In the genomic region with DNA sequence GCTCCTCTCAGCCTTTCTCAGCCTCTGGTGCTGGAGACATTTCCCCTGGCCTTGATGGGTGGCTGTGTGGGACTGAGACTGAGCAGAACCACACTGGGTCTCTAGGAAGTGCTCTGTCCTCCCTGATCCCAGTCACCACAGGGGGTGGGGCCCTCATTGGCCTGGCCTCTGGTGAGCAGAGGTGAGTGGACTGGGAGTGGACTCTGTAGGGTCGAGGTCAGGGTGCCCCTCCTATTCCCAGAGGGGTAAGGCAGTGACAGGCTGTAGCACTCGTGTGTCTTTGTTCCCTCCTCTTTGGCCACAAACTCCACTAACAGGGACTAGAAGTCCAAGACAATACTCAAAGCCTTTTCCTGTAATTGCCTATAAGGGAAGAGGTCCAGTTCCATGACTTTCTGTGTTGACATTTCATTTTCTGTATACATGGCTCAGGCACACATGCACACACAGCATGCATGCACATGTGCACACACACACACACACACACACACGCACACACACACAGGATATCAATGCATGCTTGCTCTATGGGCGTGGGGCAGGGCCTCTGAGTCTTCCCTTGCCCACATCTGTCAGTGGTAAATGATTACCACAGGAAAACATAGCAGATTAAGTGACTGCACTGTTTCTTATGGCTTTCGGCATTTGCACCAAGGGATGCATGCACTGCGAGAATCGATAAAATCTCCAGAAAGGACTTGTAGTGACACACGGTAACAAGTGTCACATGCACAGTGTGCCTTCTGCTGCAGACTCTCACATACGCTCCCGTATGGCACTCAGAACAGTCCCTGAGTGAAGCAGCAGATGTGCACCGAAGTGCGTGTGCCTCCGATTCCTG, we compare ENCODE assay signal across 8 mouse cellular contexts.
DNase-seq lines count a peak whose midpoint lies in the region; ATAC-seq and TF ChIP-seq lines count a peak whose summit lies in the region.

No protein-coding gene starts in this region.

- no peak for ATAC-seq in embryonic facial prominence, embryonic 14.5 days (ENCODE audit: low read depth)
- 0 out of 2 replicates have a peak, but pooled peaks have one; percentile 21 for ATAC-seq in hindbrain, embryonic 16.5 days
- ATAC-seq in liver, embryonic 13.5 days (ENCODE audit: low read depth), result peak; percentile 51
- ATAC-seq in stomach, postnatal 0 days (ENCODE audit: low FRiP score, low TSS enrichment), result no peak

- H3K36me3 ChIP-seq in embryonic facial prominence, embryonic 14.5 days (ENCODE audit: control insufficient read depth, insufficient read depth, low read length), result peaks cover 14% of the 10 kb centered on the region
- peaks cover 9% of the 10 kb centered on the region; the same call in 1 of the 2 replicates for H3K36me3 ChIP-seq in hindbrain, embryonic 16.5 days (ENCODE audit: control insufficient read depth, insufficient read depth, low read length)
- no peaks in the 10 kb centered on the region for H3K36me3 ChIP-seq in liver, embryonic 13.5 days
- H3K36me3 ChIP-seq in stomach, postnatal 0 days (ENCODE audit: control insufficient read depth, insufficient read depth, low read length), result 0 out of 2 replicates have a peak, but pooled peaks cover 4% of the 10 kb centered on the region

- H3K9ac ChIP-seq in embryonic facial prominence, embryonic 14.5 days (ENCODE audit: low read depth, low read length), result no peak overlapping the region
- peak overlapping the region; percentile 20; the same call in 1 of the 2 replicates for H3K9ac ChIP-seq in hindbrain, embryonic 16.5 days (ENCODE audit: low read depth, low read length)
- H3K9ac ChIP-seq in liver, embryonic 13.5 days, result no peak overlapping the region
- no peak overlapping the region for H3K9ac ChIP-seq in stomach, postnatal 0 days (ENCODE audit: low read length)

- no peak for TF ChIP-seq EP300 in stomach, postnatal 0 days (optimal IDR thresholded peaks at IDR 0.05)

- H3K27ac ChIP-seq in brown adipose tissue, adult 24 weeks (replicated peaks; ENCODE audit: low read depth, low read length), result peak overlapping the region; percentile 84
- H3K27ac ChIP-seq in embryonic facial prominence, embryonic 14.5 days (replicated peaks; ENCODE audit: low read depth, low read length), result peak overlapping the region; percentile 15
- H3K27ac ChIP-seq in hindbrain, embryonic 16.5 days (ENCODE audit: low read depth, low read length), result peak overlapping the region; percentile 74
- peak overlapping the region; percentile 68 for H3K27ac ChIP-seq in liver, embryonic 13.5 days
- H3K27ac ChIP-seq in stomach, postnatal 0 days (replicated peaks), result peak overlapping the region; percentile 78

- DNase-seq in embryonic facial prominence, embryonic 14.5 days (ENCODE audit: low spot score), result no peak
- DNase-seq in liver, embryonic 13.5 days, result no peak
- DNase-seq in stomach, postnatal 0 days (ENCODE audit: low spot score), result no peak
- DNase-seq in MN1 (ENCODE audit: low spot score), result no peak
- DNase-seq in left cerebral cortex, adult 8-10 months (ENCODE audit: low spot score in 2 of 2), result no peak
- DNase-seq in urinary bladder, adult 18-20 months (ENCODE audit: low spot score in 2 of 2), result no peak

- peaks cover 45% of the 10 kb centered on the region for H3K4me1 ChIP-seq in brown adipose tissue, adult 24 weeks (ENCODE audit: control insufficient read depth, insufficient read depth, insufficient read length, low read length)
- H3K4me1 ChIP-seq in embryonic facial prominence, embryonic 14.5 days (ENCODE audit: control insufficient read depth, insufficient read depth, low read length), result peaks cover 10% of the 10 kb centered on the region
- peaks cover 30% of the 10 kb centered on the region for H3K4me1 ChIP-seq in hindbrain, embryonic 16.5 days (ENCODE audit: control insufficient read depth, insufficient read depth, low read depth, low read length)
- peaks cover 19% of the 10 kb centered on the region for H3K4me1 ChIP-seq in liver, embryonic 13.5 days (replicated peaks)
- H3K4me1 ChIP-seq in stomach, postnatal 0 days (replicated peaks; ENCODE audit: control insufficient read depth, insufficient read depth), result no peaks in the 10 kb centered on the region; the same call in 1 of the 2 replicates

- H3K9me3 ChIP-seq in embryonic facial prominence, embryonic 14.5 days (ENCODE audit: control insufficient read depth, low read length), result peaks cover 7% of the 10 kb centered on the region
- no peaks in the 10 kb centered on the region for H3K9me3 ChIP-seq in hindbrain, embryonic 16.5 days (ENCODE audit: control insufficient read depth, low read length)
- H3K9me3 ChIP-seq in liver, embryonic 13.5 days (replicated peaks), result no peaks in the 10 kb centered on the region
- H3K9me3 ChIP-seq in stomach, postnatal 0 days (ENCODE audit: control insufficient read depth, low read length), result no peaks in the 10 kb centered on the region

- H3K4me3 ChIP-seq in brown adipose tissue, adult 24 weeks (ENCODE audit: insufficient read depth, low read depth, low read length), result no peak overlapping the region
- H3K4me3 ChIP-seq in embryonic facial prominence, embryonic 14.5 days (ENCODE audit: low read depth, low read length), result no peak overlapping the region
- no peak overlapping the region for H3K4me3 ChIP-seq in hindbrain, embryonic 16.5 days (ENCODE audit: low read length)
- H3K4me3 ChIP-seq in liver, embryonic 13.5 days (replicated peaks), result no peak overlapping the region
- no peak overlapping the region for H3K4me3 ChIP-seq in stomach, postnatal 0 days (ENCODE audit: low read depth, low read length)

- no peaks in the 10 kb centered on the region for H3K27me3 ChIP-seq in embryonic facial prominence, embryonic 14.5 days (replicated peaks; ENCODE audit: control insufficient read depth, insufficient read depth, low read length)
- H3K27me3 ChIP-seq in hindbrain, embryonic 16.5 days (replicated peaks; ENCODE audit: control insufficient read depth, insufficient read depth, low read length), result no peaks in the 10 kb centered on the region
- H3K27me3 ChIP-seq in liver, embryonic 13.5 days, result no peaks in the 10 kb centered on the region
- H3K27me3 ChIP-seq in stomach, postnatal 0 days (ENCODE audit: control insufficient read depth, insufficient read depth, low read length), result no peaks in the 10 kb centered on the region

- no peak overlapping the region for H3K4me2 ChIP-seq in embryonic facial prominence, embryonic 14.5 days (ENCODE audit: low read depth, low read length)
- H3K4me2 ChIP-seq in hindbrain, embryonic 16.5 days (ENCODE audit: low read length), result no peak overlapping the region
- no peak overlapping the region for H3K4me2 ChIP-seq in liver, embryonic 13.5 days
- H3K4me2 ChIP-seq in stomach, postnatal 0 days (replicated peaks; ENCODE audit: low read depth), result no peak overlapping the region

- no peak for TF ChIP-seq CTCF in stomach, postnatal 0 days (IDR thresholded peaks at IDR 0.05; ENCODE audit: low read depth)

- WGBS in embryonic facial prominence, embryonic 14.5 days, result 61% methylated on average over 13 of the region's 13 CpGs
- WGBS in hindbrain, embryonic 16.5 days, result 50% methylated on average over 13 of the region's 13 CpGs
- WGBS in liver, embryonic 13.5 days (ENCODE audit: insufficient replicate concordance), result 53% methylated on average over 13 of the region's 13 CpGs
- WGBS in stomach, postnatal 0 days, result 58% methylated on average over 13 of the region's 13 CpGs

Comparison
In these comparisons a context has a peak if more than half of its experiments do, and no peak if none do; other contexts are left out.
1. H3K27ac ChIP-seq: peak in every context shown above with its lines; median percentile 84 in brown adipose tissue, adult 24 weeks; 78 in stomach, postnatal 0 days; 74 in hindbrain, embryonic 16.5 days; 68 in liver, embryonic 13.5 days; 15 in embryonic facial prominence, embryonic 14.5 days.
2. ATAC-seq: peak in hindbrain, embryonic 16.5 days (single experiment) and liver, embryonic 13.5 days (single experiment); none in embryonic facial prominence, embryonic 14.5 days (single experiment) and stomach, postnatal 0 days (single experiment).